Mouse (Mus musculus) G1E (cell line): ENCODE results near the gene Syne3.

Experiments used
- CTCF ChIP-seq: IDR thresholded peaks from 2 replicates; pipeline ENCODE4 v1.5.1; 2012; ENCODE audit warnings: low read depth, low read length, inconsistent platforms, mixed read lengths
- GATA1 ChIP-seq: IDR thresholded peaks from 2 replicates; pipeline ENCODE4 v1.6.1; 2012; ENCODE audit warnings: borderline replicate concordance, low read length, inconsistent platforms, mixed read lengths
- GATA2 ChIP-seq: IDR thresholded peaks from 2 replicates; pipeline ENCODE4 v1.6.1; 2012; ENCODE audit warnings: low read depth, low read length, inconsistent platforms, borderline replicate concordance
- POLR2AphosphoS5 ChIP-seq: IDR thresholded peaks from 2 replicates; pipeline ENCODE4 v1.6.1; 2012; ENCODE audit warnings: low read depth, low read length, inconsistent platforms; ENCODE audit not compliant: insufficient replicate concordance
- TAL1 ChIP-seq: conservative IDR thresholded peaks from 2 replicates; pipeline ENCODE4 v1.6.1; 2012; ENCODE audit warnings: low read depth, low read length, inconsistent platforms, mixed read lengths

GRCm38 (mm10) chr12:105008752-105009178 is 844 bp downstream of the Syne3 start:
- TF ChIP-seq CTCF (no peak), GATA1 (no peak), TAL1 (no peak), GATA2 (no peak), POLR2AphosphoS5 (no peak)
